Mouse (Mus musculus): ENCODE results near the gene Paqr8. TPM values are rescaled to one million over a fixed set of nuclear protein-coding genes. Genes with fewer than 3 reads are reported as not detected.
"Not testable (repeated sequence)": the region's sequence is repeated elsewhere in the genome, so short reads cannot be mapped to it uniquely, and the experiment has no call there.

The Paqr8 gene
- polyA plus RNA-seq, 1 experiment: 1.5 TPM

GRCm38 (mm10) chr1:20919728-20920127 is 29.3 kb downstream of the Paqr8 start:
- no peaks in the 10 kb centered on the region for H3K36me3 ChIP-seq (ENCODE audit: control insufficient read depth, insufficient read depth)
- TF ChIP-seq MYOG (IDR thresholded peaks at IDR 0.05; ENCODE audit: control insufficient read depth, extremely low read depth, insufficient read length) (no peak), MAX (IDR thresholded peaks at IDR 0.05) (no peak), MYOD1 (IDR thresholded peaks at IDR 0.05; ENCODE audit: control insufficient read depth, insufficient read length, low read depth) (no peak), CTCF (IDR thresholded peaks at IDR 0.05; ENCODE audit: control insufficient read depth, insufficient read depth, insufficient read length) (no peak), CEBPB (IDR thresholded peaks at IDR 0.05; ENCODE audit: low read depth) (no peak)
- no peaks in the 10 kb centered on the region for H3K27me3 ChIP-seq (ENCODE audit: control insufficient read depth, insufficient read depth, insufficient read length)
- H3K4me3 ChIP-seq (ENCODE audit: insufficient read depth, poor library complexity, severe bottlenecking): no peak overlapping the region
- no peaks in the 10 kb centered on the region for H3K79me2 ChIP-seq (ENCODE audit: control insufficient read depth, insufficient read depth)
- H3ac ChIP-seq (ENCODE audit: control insufficient read depth, insufficient read length, low read depth): no peak overlapping the region
- no peaks in the 10 kb centered on the region for H3K79me3 ChIP-seq (ENCODE audit: low read depth)

DNA sequence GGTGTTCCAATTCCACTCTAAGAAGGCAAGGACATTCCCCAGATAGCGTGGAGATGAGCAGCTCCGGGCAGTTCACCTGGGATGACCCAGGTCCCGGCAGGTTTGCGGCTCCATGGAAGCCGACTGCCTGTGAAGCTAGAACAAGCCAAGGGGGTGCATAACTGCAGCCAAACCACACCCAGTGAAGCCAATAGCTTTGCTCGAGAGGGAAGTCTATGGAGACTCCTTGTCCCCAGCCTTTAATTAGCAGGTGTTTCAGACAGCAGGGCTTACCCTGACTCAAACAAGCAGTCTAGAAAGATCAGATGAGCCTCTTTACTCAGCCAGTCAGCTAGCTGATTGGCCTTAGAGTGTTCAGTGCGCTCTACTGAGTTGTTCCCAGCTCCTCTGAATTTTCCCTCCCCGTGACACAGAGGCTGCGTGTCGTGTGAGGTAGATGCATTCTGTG is 30.7 kb downstream of the Paqr8 start:
- no peak for TF ChIP-seq MYOG (IDR thresholded peaks at IDR 0.05; ENCODE audit: control insufficient read depth, extremely low read depth, insufficient read length)
- no peaks in the 10 kb centered on the region for H3K36me3 ChIP-seq (ENCODE audit: control insufficient read depth, insufficient read depth)
- H3ac ChIP-seq (ENCODE audit: control insufficient read depth, insufficient read length, low read depth): no peak overlapping the region
- H3K4me3 ChIP-seq (ENCODE audit: insufficient read depth, poor library complexity, severe bottlenecking): no peak overlapping the region
- H3K27me3 ChIP-seq (ENCODE audit: control insufficient read depth, insufficient read depth, insufficient read length): no peaks in the 10 kb centered on the region
- no peaks in the 10 kb centered on the region for H3K79me3 ChIP-seq (ENCODE audit: low read depth)
- H3K79me2 ChIP-seq (ENCODE audit: control insufficient read depth, insufficient read depth): no peaks in the 10 kb centered on the region

DNA sequence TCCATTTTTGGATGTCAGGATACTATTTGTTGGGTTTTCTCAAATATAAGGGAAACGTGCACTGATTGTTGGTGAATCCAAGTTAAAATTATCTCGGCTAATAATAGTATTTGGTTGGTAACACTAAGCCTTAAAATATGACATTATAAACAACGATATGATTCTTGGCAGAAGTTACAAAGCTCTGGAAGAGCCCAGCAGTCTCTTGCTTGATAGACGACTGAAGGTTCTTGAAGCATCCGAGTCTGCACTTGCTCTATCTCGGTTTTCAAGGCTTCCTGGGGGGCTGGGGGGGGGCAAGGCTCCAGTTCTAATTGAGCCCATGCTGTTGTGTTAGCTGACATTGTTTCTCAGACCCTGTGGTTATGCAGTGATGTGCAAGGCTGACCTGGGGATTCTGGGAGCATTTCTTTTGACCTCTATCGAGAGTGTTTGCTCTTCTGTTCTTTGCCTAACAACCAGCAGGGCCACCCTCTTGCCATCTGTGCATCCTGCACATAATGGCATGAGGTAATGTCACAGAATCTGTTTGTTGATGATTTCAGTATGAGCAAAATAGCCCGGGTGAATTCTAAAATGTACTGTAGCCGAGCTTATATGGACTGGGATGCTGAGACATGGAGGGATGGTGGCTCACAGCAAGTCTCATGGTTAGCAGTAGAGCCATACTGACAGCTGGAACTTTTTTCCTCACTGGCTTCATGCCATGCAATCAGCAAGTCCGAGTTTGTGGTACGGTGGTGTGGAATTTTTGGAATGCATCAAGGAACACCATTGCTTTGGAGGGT is 32.4 kb downstream of the Paqr8 start:
- H3K79me2 ChIP-seq (ENCODE audit: control insufficient read depth, insufficient read depth): no peaks in the 10 kb centered on the region
- H3K79me3 ChIP-seq (ENCODE audit: low read depth): no peaks in the 10 kb centered on the region
- H3ac ChIP-seq (ENCODE audit: control insufficient read depth, insufficient read length, low read depth): no peak overlapping the region
- H3K4me3 ChIP-seq (ENCODE audit: insufficient read depth, poor library complexity, severe bottlenecking): no peak overlapping the region
- no peaks in the 10 kb centered on the region for H3K36me3 ChIP-seq (ENCODE audit: control insufficient read depth, insufficient read depth)
- no peak for TF ChIP-seq MYOG (IDR thresholded peaks at IDR 0.05; ENCODE audit: control insufficient read depth, extremely low read depth, insufficient read length)
- peak; percentile 51 for TF ChIP-seq MYOD1 (IDR thresholded peaks at IDR 0.05; ENCODE audit: control insufficient read depth, insufficient read length, low read depth)
- H3K27me3 ChIP-seq (ENCODE audit: control insufficient read depth, insufficient read depth, insufficient read length): no peaks in the 10 kb centered on the region

GRCm38 (mm10) chr1:20925324-20925723 is 34.9 kb downstream of the Paqr8 start:
- H3K36me3 ChIP-seq (ENCODE audit: control insufficient read depth, insufficient read depth); H3K27me3 ChIP-seq (ENCODE audit: control insufficient read depth, insufficient read depth, insufficient read length); H3K4me3 ChIP-seq (ENCODE audit: insufficient read depth, poor library complexity, severe bottlenecking); H3K79me3 ChIP-seq (ENCODE audit: low read depth); H3K79me2 ChIP-seq (ENCODE audit: control insufficient read depth, insufficient read depth); H3ac ChIP-seq (ENCODE audit: control insufficient read depth, insufficient read length, low read depth): not testable (repeated sequence)

DNA sequence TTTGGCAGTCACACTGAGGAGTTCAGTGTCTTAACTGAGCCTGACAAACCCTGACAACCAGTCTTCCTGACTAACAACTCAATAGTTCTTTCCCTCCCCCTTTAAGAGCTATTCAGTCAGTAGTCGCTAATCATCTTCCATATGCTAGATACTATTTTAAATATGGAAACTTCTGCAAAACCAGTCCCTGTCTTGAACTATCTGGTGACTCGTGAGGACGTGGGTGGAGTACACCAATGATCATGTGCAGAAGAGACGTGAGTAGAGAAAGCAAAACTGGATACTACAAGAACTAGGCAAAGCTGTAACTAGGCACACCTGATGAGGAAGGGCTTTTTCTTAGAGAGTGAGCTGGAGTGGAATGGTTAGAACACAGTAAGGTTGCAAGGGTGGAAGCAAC is 35.5 kb downstream of the Paqr8 start:
- no peaks in the 10 kb centered on the region for H3K36me3 ChIP-seq (ENCODE audit: control insufficient read depth, insufficient read depth)
- no peaks in the 10 kb centered on the region for H3K79me3 ChIP-seq (ENCODE audit: low read depth)
- no peak for TF ChIP-seq CTCF (IDR thresholded peaks at IDR 0.05; ENCODE audit: control insufficient read depth, insufficient read depth, insufficient read length)
- no peak for TF ChIP-seq MYOD1 (IDR thresholded peaks at IDR 0.05; ENCODE audit: control insufficient read depth, insufficient read length, low read depth)
- TF ChIP-seq FOSL1 (IDR thresholded peaks at IDR 0.05; ENCODE audit: insufficient read depth, low read length, poor library complexity, severe bottlenecking): no peak
- TF ChIP-seq MAX (IDR thresholded peaks at IDR 0.05): no peak
- TF ChIP-seq MYOG (IDR thresholded peaks at IDR 0.05; ENCODE audit: control insufficient read depth, extremely low read depth, insufficient read length): no peak
- no peak for TF ChIP-seq USF1 (IDR thresholded peaks at IDR 0.05; ENCODE audit: low read depth)
- no peak for TF ChIP-seq CEBPB (IDR thresholded peaks at IDR 0.05; ENCODE audit: low read depth)
- H3K79me2 ChIP-seq (ENCODE audit: control insufficient read depth, insufficient read depth): no peaks in the 10 kb centered on the region
- no peaks in the 10 kb centered on the region for H3K27me3 ChIP-seq (ENCODE audit: control insufficient read depth, insufficient read depth, insufficient read length)
- no peak overlapping the region for H3ac ChIP-seq (ENCODE audit: control insufficient read depth, insufficient read length, low read depth)
- no peak overlapping the region for H3K4me3 ChIP-seq (ENCODE audit: insufficient read depth, poor library complexity, severe bottlenecking)

GRCm38 (mm10) chr1:20926376-20926775 is 36.0 kb downstream of the Paqr8 start:
- Histone ChIP-seq H3K27me3 (ENCODE audit: control insufficient read depth, insufficient read depth, insufficient read length) (no peaks in the 10 kb centered on the region), H3ac (ENCODE audit: control insufficient read depth, insufficient read length, low read depth) (no peak overlapping the region), H3K4me3 (ENCODE audit: insufficient read depth, poor library complexity, severe bottlenecking) (no peak overlapping the region), H3K79me3 (ENCODE audit: low read depth) (no peaks in the 10 kb centered on the region), H3K36me3 (ENCODE audit: control insufficient read depth, insufficient read depth) (no peaks in the 10 kb centered on the region), H3K79me2 (ENCODE audit: control insufficient read depth, insufficient read depth) (no peaks in the 10 kb centered on the region)
- TF ChIP-seq MYOG (IDR thresholded peaks at IDR 0.05; ENCODE audit: control insufficient read depth, extremely low read depth, insufficient read length) (no peak), CTCF (IDR thresholded peaks at IDR 0.05; ENCODE audit: control insufficient read depth, insufficient read depth, insufficient read length) (no peak), CEBPB (IDR thresholded peaks at IDR 0.05; ENCODE audit: low read depth) (no peak), MAX (IDR thresholded peaks at IDR 0.05) (no peak), MYOD1 (IDR thresholded peaks at IDR 0.05; ENCODE audit: control insufficient read depth, insufficient read length, low read depth) (no peak), USF1 (IDR thresholded peaks at IDR 0.05; ENCODE audit: low read depth) (no peak), FOSL1 (IDR thresholded peaks at IDR 0.05; ENCODE audit: insufficient read depth, low read length, poor library complexity, severe bottlenecking) (no peak)
